Mouse (Mus musculus): ENCODE measurements around the gene Frmpd3.

- TF ChIP-seq EP300 (IDR thresholded peaks at IDR 0.05; ENCODE audit: low read depth) (no peak), CTCF (IDR thresholded peaks at IDR 0.05; ENCODE audit: low read depth) (no peak)
Observed at GRCm38 (mm10) chrX:140427124-140427523, 85.1 kb downstream of the Frmpd3 start.
